Mouse (Mus musculus): ENCODE measurements around the gene Pcyt2. TPM values are rescaled to one million over a fixed set of nuclear protein-coding genes. Genes with fewer than 3 reads are reported as not detected.
A peak's percentile ranks its signal among the peaks of the same experiment; 100 is the strongest.

Pcyt2 gene
- polyA plus RNA-seq, 1 experiment from 2014 or later: 147 TPM

GRCm38 (mm10) chr11:120565114-120565513 lies 52.6 kb downstream of the Pcyt2 start:
- no peaks in the 10 kb centered on the region for H3K9me3 ChIP-seq
- H3K36me3 ChIP-seq: peaks cover 93% of the 10 kb centered on the region
- no peak overlapping the region for H3K4me3 ChIP-seq
- no peak overlapping the region for H3K4me2 ChIP-seq (replicated peaks)
- no peaks in the 10 kb centered on the region for H3K4me1 ChIP-seq
- 90% methylated on average over 9 of the region's 9 CpGs for WGBS
- no peak for ATAC-seq (ENCODE audit: insufficient number of reproducible peaks, insufficient read depth, low FRiP score, low TSS enrichment)
- H3K9ac ChIP-seq: no peak overlapping the region
- no peak overlapping the region for H3K27ac ChIP-seq
- H3K27me3 ChIP-seq: no peaks in the 10 kb centered on the region

- Histone ChIP-seq H3K4me2 (replicated peaks) (no peak overlapping the region), H3K27ac (no peak overlapping the region), H3K4me3 (no peak overlapping the region), H3K9me3 (no peaks in the 10 kb centered on the region), H3K9ac (no peak overlapping the region), H3K27me3 (no peaks in the 10 kb centered on the region), H3K36me3 (peaks cover 91% of the 10 kb centered on the region), H3K4me1 (no peaks in the 10 kb centered on the region)
- no peak for ATAC-seq (ENCODE audit: insufficient number of reproducible peaks, insufficient read depth, low FRiP score, low TSS enrichment)
- WGBS: 94% methylated on average over 13 of the region's 13 CpGs
Measured at GRCm38 (mm10) chr11:120562949-120563348, 54.8 kb downstream of the Pcyt2 start.

- H3K9ac ChIP-seq: no peak overlapping the region
- 93% methylated on average over 13 of the region's 13 CpGs for whole genome bisulfite sequencing
- H3K27me3 ChIP-seq: no peaks in the 10 kb centered on the region
- no peak overlapping the region for H3K4me2 ChIP-seq (replicated peaks)
- H3K4me1 ChIP-seq: no peaks in the 10 kb centered on the region
- no peak overlapping the region for H3K27ac ChIP-seq
- peaks cover 74% of the 10 kb centered on the region for H3K36me3 ChIP-seq
- no peak overlapping the region for H3K4me3 ChIP-seq
- peaks cover 8% of the 10 kb centered on the region; the same call in 1 of the 2 replicates for H3K9me3 ChIP-seq
- ATAC-seq (ENCODE audit: insufficient number of reproducible peaks, insufficient read depth, low FRiP score, low TSS enrichment): no peak
Measured at GRCm38 (mm10) chr11:120560952-120561728, 56.6 kb downstream of the Pcyt2 start.

Small RNA genes within 50 kb of the gene (microRNA-seq; reads per million reads assigned to microRNA genes)
- 1.8 reads per million, percentile 3 among the genes with 10 or more reads in this experiment for gene Mir6936

Other genes starting within 250 kb of the Pcyt2 start
- 44.6 and 48.3 TPM in 2 replicates for gene Faap100, start 239.2 kb downstream of the Pcyt2 start, polyA plus RNA-seq (2016; fragmentation: Nextera tagmentation; extraction: Ambion mirVana)
- 48.8 and 52.9 TPM in 2 replicates for gene Nploc4, start 180.2 kb downstream of the Pcyt2 start, polyA plus RNA-seq (2016; fragmentation: Nextera tagmentation; extraction: Ambion mirVana)
- gene Tspan10, start 175.3 kb downstream of the Pcyt2 start, polyA plus RNA-seq (2016; fragmentation: Nextera tagmentation; extraction: Ambion mirVana): 2.1 and 3.6 TPM in 2 replicates
- 0.28 TPM in 1 of 2 replicates, not detected in the other for gene Pde6g, start 164.4 kb downstream of the Pcyt2 start, polyA plus RNA-seq (2016; fragmentation: Nextera tagmentation; extraction: Ambion mirVana)
- 11.2 and 12.0 TPM in 2 replicates for gene Oxld1, start 159.9 kb downstream of the Pcyt2 start, polyA plus RNA-seq (2016; fragmentation: Nextera tagmentation; extraction: Ambion mirVana)
- 41.8 and 42.2 TPM in 2 replicates for gene Ccdc137, start 159.8 kb downstream of the Pcyt2 start, polyA plus RNA-seq (2016; fragmentation: Nextera tagmentation; extraction: Ambion mirVana)
- gene Arl16, start 150.3 kb downstream of the Pcyt2 start, polyA plus RNA-seq (2016; fragmentation: Nextera tagmentation; extraction: Ambion mirVana): 62.9 and 64.2 TPM in 2 replicates
- gene Mrpl12, start 133.3 kb downstream of the Pcyt2 start, polyA plus RNA-seq (2016; fragmentation: Nextera tagmentation; extraction: Ambion mirVana): 126 and 128 TPM in 2 replicates
- gene Slc25a10, start 126.1 kb downstream of the Pcyt2 start, polyA plus RNA-seq (2016; fragmentation: Nextera tagmentation; extraction: Ambion mirVana): 52.6 and 57.4 TPM in 2 replicates
- gene Gcgr, start 87.2 kb downstream of the Pcyt2 start, polyA plus RNA-seq (2016; fragmentation: Nextera tagmentation; extraction: Ambion mirVana): 1.7 and 2.1 TPM in 2 replicates
- 234 and 242 TPM in 2 replicates for gene Mcrip1, start 68.2 kb downstream of the Pcyt2 start, polyA plus RNA-seq (2016; fragmentation: Nextera tagmentation; extraction: Ambion mirVana)
- gene Ppp1r27, start 66.8 kb downstream of the Pcyt2 start, polyA plus RNA-seq (2016; fragmentation: Nextera tagmentation; extraction: Ambion mirVana): 0.36 TPM in 1 of 2 replicates, not detected in the other
- 622 and 637 TPM in 2 replicates for gene P4hb, start 44.7 kb downstream of the Pcyt2 start, polyA plus RNA-seq (2016; fragmentation: Nextera tagmentation; extraction: Ambion mirVana)
- gene Arhgdia, start 36.3 kb downstream of the Pcyt2 start, polyA plus RNA-seq (2016; fragmentation: Nextera tagmentation; extraction: Ambion mirVana): 561 and 568 TPM in 2 replicates
- 683 and 688 TPM in 2 replicates for gene Alyref, start 19.6 kb downstream of the Pcyt2 start, polyA plus RNA-seq (2016; fragmentation: Nextera tagmentation; extraction: Ambion mirVana)
- 191 and 198 TPM in 2 replicates for gene Anapc11, start 19.5 kb downstream of the Pcyt2 start, polyA plus RNA-seq (2016; fragmentation: Nextera tagmentation; extraction: Ambion mirVana)
- gene Npb, start 9.5 kb downstream of the Pcyt2 start, polyA plus RNA-seq (2016; fragmentation: Nextera tagmentation; extraction: Ambion mirVana): 0.99 TPM in 1 of 2 replicates, not detected in the other
- 29.7 and 30.4 TPM in 2 replicates for gene Sirt7, start 7.3 kb upstream of the Pcyt2 start, polyA plus RNA-seq (2016; fragmentation: Nextera tagmentation; extraction: Ambion mirVana)
- gene Mafg, start 15.7 kb upstream of the Pcyt2 start, polyA plus RNA-seq (2016; fragmentation: Nextera tagmentation; extraction: Ambion mirVana): 33.6 and 34.8 TPM in 2 replicates
- 25.3 and 26.5 TPM in 2 replicates for gene Pycr1, start 25.8 kb upstream of the Pcyt2 start, polyA plus RNA-seq (2016; fragmentation: Nextera tagmentation; extraction: Ambion mirVana)
- 0.47 TPM in 1 of 2 replicates, not detected in the other for gene Myadml2, start 30.2 kb upstream of the Pcyt2 start, polyA plus RNA-seq (2016; fragmentation: Nextera tagmentation; extraction: Ambion mirVana)
- 5.1 and 6.3 TPM in 2 replicates for gene Notum, start 43.2 kb upstream of the Pcyt2 start, polyA plus RNA-seq (2016; fragmentation: Nextera tagmentation; extraction: Ambion mirVana)
- gene Aspscr1, start 55.0 kb upstream of the Pcyt2 start, polyA plus RNA-seq (2016; fragmentation: Nextera tagmentation; extraction: Ambion mirVana): 131 and 139 TPM in 2 replicates
- gene Cenpx, start 95.8 kb upstream of the Pcyt2 start, polyA plus RNA-seq (2016; fragmentation: Nextera tagmentation; extraction: Ambion mirVana): 131 TPM in 2 replicates
- 77.5 and 83.7 TPM in 2 replicates for gene Lrrc45, start 96.0 kb upstream of the Pcyt2 start, polyA plus RNA-seq (2016; fragmentation: Nextera tagmentation; extraction: Ambion mirVana)
- 59.7 and 62.8 TPM in 2 replicates for gene Rac3, start 103.5 kb upstream of the Pcyt2 start, polyA plus RNA-seq (2016; fragmentation: Nextera tagmentation; extraction: Ambion mirVana)
- 11.5 and 12.3 TPM in 2 replicates for gene Dcxr, start 109.3 kb upstream of the Pcyt2 start, polyA plus RNA-seq (2016; fragmentation: Nextera tagmentation; extraction: Ambion mirVana)
- gene Cbr2, start 114.2 kb upstream of the Pcyt2 start, polyA plus RNA-seq (2016; fragmentation: Nextera tagmentation; extraction: Ambion mirVana): 5.9 and 6.1 TPM in 2 replicates
- 4.2 and 5.8 TPM in 2 replicates for gene Hmga1b, start 144.9 kb upstream of the Pcyt2 start, polyA plus RNA-seq (2016; fragmentation: Nextera tagmentation; extraction: Ambion mirVana)
- gene Rfng, start 166.3 kb upstream of the Pcyt2 start, polyA plus RNA-seq (2016; fragmentation: Nextera tagmentation; extraction: Ambion mirVana): 47.0 and 47.2 TPM in 2 replicates
- gene Gps1, start 166.3 kb upstream of the Pcyt2 start, polyA plus RNA-seq (2016; fragmentation: Nextera tagmentation; extraction: Ambion mirVana): 243 and 245 TPM in 2 replicates
- 66.1 and 70.5 TPM in 2 replicates for gene Dus1l, start 178.5 kb upstream of the Pcyt2 start, polyA plus RNA-seq (2016; fragmentation: Nextera tagmentation; extraction: Ambion mirVana)
- gene Fasn, start 206.6 kb upstream of the Pcyt2 start, polyA plus RNA-seq (2016; fragmentation: Nextera tagmentation; extraction: Ambion mirVana): 74.2 and 77.0 TPM in 2 replicates

All from embryonic facial prominence, embryonic 12.5 days (tissue).